In the genomic region with DNA sequence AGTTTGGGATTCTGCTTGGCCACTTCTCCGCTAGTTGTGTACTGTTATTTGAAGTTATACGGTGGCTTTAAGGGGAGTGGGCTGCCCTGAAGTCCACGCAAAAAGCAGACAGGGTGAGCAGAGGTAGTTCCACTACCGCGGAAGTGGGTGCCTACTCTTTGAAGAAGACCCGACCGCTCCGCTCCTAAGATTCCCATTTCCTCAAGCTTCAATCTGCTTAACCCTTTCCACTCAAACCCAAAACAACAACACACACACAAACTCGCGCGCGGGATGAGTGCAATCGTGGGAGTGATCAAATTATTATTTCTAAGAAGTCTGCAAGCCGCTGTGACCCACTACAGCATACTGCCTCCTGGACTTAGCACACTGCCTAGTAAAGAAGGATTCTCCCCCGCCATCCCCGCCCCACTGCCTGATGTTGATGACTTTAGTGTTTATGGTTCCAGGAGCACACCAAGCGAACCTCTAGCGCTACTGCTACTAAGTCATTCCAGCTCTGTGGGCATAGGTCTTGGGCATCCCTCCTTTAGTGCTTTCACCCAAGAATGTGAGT, we compare ENCODE assay signal across 8 mouse cellular contexts. TPM values are rescaled to one million over a fixed set of nuclear protein-coding genes. Genes with fewer than 3 reads are reported as not detected.
DNase-seq lines count a peak whose midpoint lies in the region; ATAC-seq and TF ChIP-seq lines count a peak whose summit lies in the region.

No protein-coding gene starts in this region.

- H3K4me3 ChIP-seq in kidney, embryonic 15.5 days (replicated peaks) = peak overlapping the region; percentile 56
- peak overlapping the region; percentile 80 for H3K4me3 ChIP-seq in hindbrain, embryonic 10.5 days
- H3K4me3 ChIP-seq in midbrain, postnatal 0 days (ENCODE audit: low read depth, low read length) = peak overlapping the region; percentile 84

- H3K27ac ChIP-seq in kidney, embryonic 15.5 days = no peak overlapping the region
- H3K27ac ChIP-seq in hindbrain, embryonic 10.5 days = no peak overlapping the region
- H3K27ac ChIP-seq in midbrain, postnatal 0 days (ENCODE audit: low read depth, low read length) = no peak overlapping the region

- no peak for DNase-seq in kidney, adult 18-20 months
- DNase-seq in embryo, embryonic 10.5 days (ENCODE audit: low spot score) = peak; percentile 26
- peak; percentile 20 for DNase-seq in hindbrain, embryonic 10.5 days (ENCODE audit: low spot score)
- peak; percentile 42 for DNase-seq in midbrain, postnatal 0 days (ENCODE audit: low spot score)
- DNase-seq in ovary, postnatal 36 days (ENCODE audit: low spot score) = no peak
- no peak for DNase-seq in layer of hippocampus, postnatal 36 days

- H3K9ac ChIP-seq in kidney, embryonic 15.5 days = no peak overlapping the region
- peak overlapping the region; percentile 75 for H3K9ac ChIP-seq in midbrain, postnatal 0 days (replicated peaks; ENCODE audit: low read length, poor library complexity, severe bottlenecking)

- no peak for TF ChIP-seq CTCF in midbrain, postnatal 0 days (IDR thresholded peaks at IDR 0.05)

- ATAC-seq in kidney, embryonic 15.5 days (replicated peaks; ENCODE audit: low FRiP score) = no peak
- no peak for ATAC-seq in midbrain, postnatal 0 days (ENCODE audit: low FRiP score)
- ATAC-seq in megakaryocyte progenitor cell, adult 5-6 weeks (replicated peaks; ENCODE audit: poor library complexity) = no peak

- no peaks in the 10 kb centered on the region for H3K36me3 ChIP-seq in kidney, embryonic 15.5 days
- H3K36me3 ChIP-seq in hindbrain, embryonic 10.5 days = no peaks in the 10 kb centered on the region
- no peaks in the 10 kb centered on the region for H3K36me3 ChIP-seq in midbrain, postnatal 0 days (ENCODE audit: insufficient read depth, low read length)

- H3K9me3 ChIP-seq in kidney, embryonic 15.5 days (replicated peaks) = no peaks in the 10 kb centered on the region
- no peaks in the 10 kb centered on the region for H3K9me3 ChIP-seq in hindbrain, embryonic 10.5 days
- H3K9me3 ChIP-seq in midbrain, postnatal 0 days (ENCODE audit: low read length) = no peaks in the 10 kb centered on the region

- peaks cover 17% of the 10 kb centered on the region for H3K4me1 ChIP-seq in kidney, embryonic 15.5 days
- peaks cover 21% of the 10 kb centered on the region for H3K4me1 ChIP-seq in hindbrain, embryonic 10.5 days (replicated peaks)
- H3K4me1 ChIP-seq in midbrain, postnatal 0 days (ENCODE audit: insufficient read depth, low read length) = no peaks in the 10 kb centered on the region

- peaks cover 52% of the 10 kb centered on the region for H3K27me3 ChIP-seq in kidney, embryonic 15.5 days
- H3K27me3 ChIP-seq in hindbrain, embryonic 10.5 days (ENCODE audit: insufficient read depth, poor library complexity, severe bottlenecking) = peaks cover 46% of the 10 kb centered on the region
- H3K27me3 ChIP-seq in midbrain, postnatal 0 days (ENCODE audit: insufficient read depth, low read length) = no peaks in the 10 kb centered on the region

- under 1% methylated on average over 18 of the region's 18 CpGs for WGBS in kidney, embryonic 15.5 days
- under 1% methylated on average over 18 of the region's 18 CpGs for WGBS in hindbrain, embryonic 10.5 days
- WGBS in midbrain, postnatal 0 days = under 1% methylated on average over 18 of the region's 18 CpGs

- H3K4me2 ChIP-seq in kidney, embryonic 15.5 days = peak overlapping the region; percentile 99
- H3K4me2 ChIP-seq in midbrain, postnatal 0 days (ENCODE audit: low read depth, low read length, poor library complexity, severe bottlenecking) = peak overlapping the region; percentile 85

RNA-seq across cellular contexts. Expression of gene Hs3st5, which starts 1.5 kb away (rescaled TPM):
- polyA plus RNA-seq in kidney, embryonic 15.5 days (2015; fragmentation: Nextera tagmentation; extraction: Ambion mirVana) = 0.35 and 0.38 TPM in 2 replicates
- polyA plus RNA-seq in hindbrain, embryonic 10.5 days (2016; fragmentation: Nextera tagmentation; extraction: Ambion mirVana) = 2.2 and 3.2 TPM in 2 replicates
- 38.6 and 46.7 TPM in 2 replicates for total RNA-seq in midbrain, postnatal 0 days (2014; rRNA removed)
- 23.5 and 24.6 TPM in 2 replicates for polyA plus RNA-seq in midbrain, postnatal 0 days (2015; fragmentation: Nextera tagmentation; extraction: Ambion mirVana)
- total RNA-seq in layer of hippocampus, postnatal 36 days (2021) = 1 to 10 TPM; 1.5 to 2.0 TPM
- total RNA-seq in megakaryocyte progenitor cell, adult 5-6 weeks (2015) = not detected in 2 replicates
- 0.07 TPM in 1 of 2 replicates, not detected in the other for total RNA-seq in megakaryocyte progenitor cell, adult 5-6 weeks (2017)

Comparison
In these comparisons a context has a peak if more than half of its experiments do, and no peak if none do; other contexts are left out.
1. DNase-seq: peak in embryo, embryonic 10.5 days (single experiment), hindbrain, embryonic 10.5 days (single experiment) and midbrain, postnatal 0 days (single experiment); none in kidney, adult 18-20 months (single experiment), ovary, postnatal 36 days (single experiment) and layer of hippocampus, postnatal 36 days (0 of 2).
2. RNA of gene Hs3st5, which starts 1.5 kb away (total RNA-seq): 38.6 to 46.7 TPM in midbrain, postnatal 0 days; 1.5 to 2.0 TPM in layer of hippocampus, postnatal 36 days and 0.07 TPM in megakaryocyte progenitor cell, adult 5-6 weeks; every median in the first group is over 10 times any median in the second.
3. Peak in every context shown above with its lines, with median percentiles within 50 percentile points of each other: H3K4me3 ChIP-seq.